In the genomic region with DNA sequence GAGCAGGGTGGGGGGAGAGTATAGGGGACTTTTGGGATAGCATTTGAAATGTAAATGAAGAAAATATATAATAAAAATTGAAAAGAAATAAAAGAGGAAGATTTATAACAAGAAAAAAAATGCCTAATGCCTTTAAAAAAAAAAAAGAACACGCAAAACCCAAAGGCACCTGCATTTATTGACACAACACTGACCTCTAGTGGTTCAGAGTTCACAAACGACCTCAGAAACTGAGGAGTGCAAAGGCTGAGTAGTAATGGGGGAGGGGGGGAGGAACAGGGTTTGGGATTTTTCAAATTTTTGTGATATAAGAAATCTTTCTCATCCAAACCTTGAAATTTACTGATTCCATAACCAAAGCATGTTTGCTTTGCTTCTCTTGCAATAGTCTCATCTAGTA, we compare ENCODE assay signal across 8 mouse cellular contexts.
DNase-seq lines count a peak whose midpoint lies in the region.

No protein-coding gene starts in this region.

- intact Hi-C loops in heart, postnatal 14 days (cut with DNase I): loop anchor here (1.0 to 5.0 kb wide), 4 partner anchors 104 to 815 kb away; no protein-coding TSS in a partner anchor

- DNase-seq in heart, postnatal 14 days: peak; percentile 6 to 54
- no peak for DNase-seq in heart, adult 9 months (ENCODE audit: low spot score in 2 of 2)
- peak; percentile 38 to 42 for DNase-seq in right cerebral cortex, postnatal 10 days (ENCODE audit: low spot score in 2 of 2)
- no peak for DNase-seq in right cerebral cortex, adult 18-20 months
- DNase-seq in cerebellum, adult 9-10 months: peak; percentile 43
- DNase-seq in lung, postnatal 10 days: peak; percentile 69
- no peak for DNase-seq in frontal cortex, postnatal 14 days (ENCODE audit: low spot score in 2 of 2)
- DNase-seq in left cerebral cortex, adult 8-10 months (ENCODE audit: low spot score in 2 of 2): no peak

Comparison
In these comparisons a context has a peak if more than half of its experiments do, and no peak if none do; other contexts are left out.
1. DNase-seq: peak in heart, postnatal 14 days (2 of 2), right cerebral cortex, postnatal 10 days (2 of 2), cerebellum, adult 9-10 months (single experiment) and lung, postnatal 10 days (single experiment); none in heart, adult 9 months (0 of 2), right cerebral cortex, adult 18-20 months (single experiment), frontal cortex, postnatal 14 days (0 of 2) and left cerebral cortex, adult 8-10 months (0 of 2).